Mouse (Mus musculus) spleen, adult 2 months (tissue): ENCODE results near the gene Hmcn2.

Experiments
- CTCF ChIP-seq: fragments of 200-500 bp; IDR thresholded peaks from 2 replicates; pipeline ENCODE4 v1.5.1; 2011; ENCODE audit warnings: mild to moderate bottlenecking, inconsistent platforms; ENCODE audit not compliant: insufficient read depth, insufficient read length, insufficient replicate concordance; ENCODE audit errors: extremely low read depth
- POLR2A ChIP-seq: fragments of 200-500 bp; IDR thresholded peaks from 2 replicates; pipeline ENCODE4 v1.6.1; 2011; ENCODE audit warnings: low read depth, low read length, inconsistent platforms

- TF ChIP-seq CTCF: no peak
- no peak for TF ChIP-seq POLR2A
Observed at GRCm38 (mm10) chr2:31298814-31299213, 15.4 kb upstream of the Hmcn2 start.
